Comparison of ENCODE assay signal across 9 mouse cellular contexts in genomic region chr1:130422664-130423111, GRCm38 (mm10). TPM values are rescaled to one million over a fixed set of nuclear protein-coding genes. Genes with fewer than 3 reads are reported as not detected.
DNase-seq lines count a peak whose midpoint lies in the region; ATAC-seq lines count a peak whose summit lies in the region.
"Had no signal": no experiment of that assay in that cellular context is flagged by ENCODE, and none has a peak within 500 bp of the region (broad histone marks: within the 10 kb centered on the region; RNA-seq: fewer than 3 reads in every experiment).

Cd55b (minus strand) TSS chr1:130423009.

- intact Hi-C loops in heart, postnatal 10 days (cut with DNase I): no loop called here

- peak; percentile 14 for DNase-seq in adrenal gland, postnatal 14 days
- DNase-seq in adrenal gland, adult 2 months: no peak
- DNase-seq in ovary, postnatal 10 days (ENCODE audit: low spot score): peak; percentile 8
- DNase-seq in ovary, adult 18-20 months (ENCODE audit: low spot score): no peak
- DNase-seq in heart, postnatal 10 days: peak; percentile 29 to 35
- DNase-seq in layer of hippocampus, postnatal 14 days (ENCODE audit: low spot score in 2 of 2): peak; percentile 51 to 60
- DNase-seq in spleen, postnatal 14 days (ENCODE audit: low spot score in 2 of 2): no peak

- 0 out of 2 replicates have a peak, but pooled peaks have one; percentile 29 for ATAC-seq in megakaryocyte progenitor cell, adult 5-6 weeks (replicated peaks; ENCODE audit: poor library complexity)

RNA-seq across cellular contexts. Expression of gene Cd55b, which starts in this region (rescaled TPM):
- total RNA-seq in adrenal gland, postnatal 14 days (2021): 1.4 TPM in 1 of 2 replicates, not detected in the other
- total RNA-seq in adrenal gland, adult 2 months (2021): under 1 TPM in 1 of 2 experiments, not detected in 1; 0.38 TPM
- not detected in 2 replicates for polyA plus RNA-seq in adrenal gland, adult 2 months (2012; rRNA removed)
- total RNA-seq in heart, postnatal 10 days (2021): under 1 TPM in 1 of 2 experiments, not detected in 1; 0.35 TPM
- under 1 TPM in 1 of 2 experiments, not detected in 1; 0.93 TPM for total RNA-seq in layer of hippocampus, postnatal 14 days (2021)
- total RNA-seq in megakaryocyte progenitor cell, adult 5-6 weeks (2015): not detected in 2 replicates
- total RNA-seq in megakaryocyte progenitor cell, adult 5-6 weeks (2017): not detected in 2 replicates
- polyA plus RNA-seq: cortical plate, adult 2 months had no signal

Comparison
In these comparisons a context has a peak if more than half of its experiments do, and no peak if none do; other contexts are left out.
1. DNase-seq: peak in adrenal gland, postnatal 14 days (single experiment) and ovary, postnatal 10 days (single experiment); none in adrenal gland, adult 2 months (single experiment), ovary, adult 18-20 months (single experiment) and spleen, postnatal 14 days (0 of 2).
2. Peak in DNase-seq in heart, postnatal 10 days; RNA of the gene not detected or under 1 TPM.
3. Peak in DNase-seq in layer of hippocampus, postnatal 14 days; RNA of the gene not detected or under 1 TPM.
4. Peak in ATAC-seq in megakaryocyte progenitor cell, adult 5-6 weeks; RNA of the gene not detected or under 1 TPM.